Mouse (Mus musculus) lung, embryonic 14.5 days (tissue): ENCODE data around the gene Eif2b5. TPM values are rescaled to one million over a fixed set of nuclear protein-coding genes. Genes with fewer than 3 reads are reported as not detected.
"Not testable (repeated sequence)": the region's sequence is repeated elsewhere in the genome, so short reads cannot be mapped to it uniquely, and the experiment has no call there.

Source experiments
- ATAC-seq: fragments of 200-750 bp; cut with Nextera tagmentation; 2 replicates; pipeline ENCODE4 v1.8.0; 2017; ENCODE audit warnings: mild to moderate bottlenecking, moderate TSS enrichment, moderate library complexity; ENCODE audit not compliant: insufficient read depth
- DNase-seq: peaks from one replicate; pipeline ENCODE4 v3.0.0-alpha.2; 2015
- H3K27ac ChIP-seq: fragments of 300-500 bp; sonication (generic); 2 replicates; pipeline ENCODE4 v1.5.1; 2014; ENCODE audit warnings: low read depth, mild to moderate bottlenecking, moderate library complexity
- H3K27me3 ChIP-seq: fragments of 300-500 bp; sonication (generic); 2 replicates; pipeline ENCODE4 v1.6.1; 2014; ENCODE audit warnings: low read length, control low read depth; ENCODE audit not compliant: insufficient read depth
- H3K36me3 ChIP-seq: fragments of 300-500 bp; sonication (generic); 2 replicates; pipeline ENCODE4 v1.6.1; 2014; ENCODE audit warnings: control low read depth; ENCODE audit not compliant: insufficient read depth
- H3K4me1 ChIP-seq: fragments of 300-500 bp; sonication (generic); 2 replicates; pipeline ENCODE4 v1.6.1; 2014; ENCODE audit warnings: antibody characterized with exemption, control low read depth; ENCODE audit not compliant: insufficient read depth
- H3K4me2 ChIP-seq: fragments of 300-500 bp; sonication (generic); 2 replicates; pipeline ENCODE4 v1.6.1; 2014; ENCODE audit warnings: mild to moderate bottlenecking
- H3K4me3 ChIP-seq: fragments of 300-500 bp; sonication (generic); 2 replicates; pipeline ENCODE4 v1.5.1; 2014; ENCODE audit warnings: low read depth, low read length
- H3K9ac ChIP-seq: fragments of 300-500 bp; sonication (generic); 2 replicates; pipeline ENCODE4 v1.6.1; 2014
- H3K9me3 ChIP-seq: fragments of 300-500 bp; sonication (generic); 2 replicates; pipeline ENCODE4 v1.6.1; 2016; ENCODE audit warnings: low read depth, low read length, control low read depth
- CTCF ChIP-seq: IDR thresholded peaks from 2 replicates; pipeline ENCODE4 v1.5.1; 2016; ENCODE audit warnings: antibody characterized with exemption, low read depth
- WGBS: fragments of 180-500 bp; shearing (Covaris S2); extraction: QIAGEN DNeasy Blood & Tissue Kit; methylation state at CpG from one replicate; pipeline ENCODE4 v1.1.7; 2014; 5-methylcytosine and 5-hydroxymethylcytosine counted together
- polyA plus RNA-seq: library from polyadenylated mRNA; unstranded; fragments of >200 nt; fragmentation: Nextera tagmentation; extraction: Ambion mirVana; gene quantifications from 2 replicates; pipeline ENCODE4 v1.2.1, GENCODE M21; 2014

The Eif2b5 gene
- 111 and 112 TPM in 2 replicates for polyA plus RNA-seq

DNA sequence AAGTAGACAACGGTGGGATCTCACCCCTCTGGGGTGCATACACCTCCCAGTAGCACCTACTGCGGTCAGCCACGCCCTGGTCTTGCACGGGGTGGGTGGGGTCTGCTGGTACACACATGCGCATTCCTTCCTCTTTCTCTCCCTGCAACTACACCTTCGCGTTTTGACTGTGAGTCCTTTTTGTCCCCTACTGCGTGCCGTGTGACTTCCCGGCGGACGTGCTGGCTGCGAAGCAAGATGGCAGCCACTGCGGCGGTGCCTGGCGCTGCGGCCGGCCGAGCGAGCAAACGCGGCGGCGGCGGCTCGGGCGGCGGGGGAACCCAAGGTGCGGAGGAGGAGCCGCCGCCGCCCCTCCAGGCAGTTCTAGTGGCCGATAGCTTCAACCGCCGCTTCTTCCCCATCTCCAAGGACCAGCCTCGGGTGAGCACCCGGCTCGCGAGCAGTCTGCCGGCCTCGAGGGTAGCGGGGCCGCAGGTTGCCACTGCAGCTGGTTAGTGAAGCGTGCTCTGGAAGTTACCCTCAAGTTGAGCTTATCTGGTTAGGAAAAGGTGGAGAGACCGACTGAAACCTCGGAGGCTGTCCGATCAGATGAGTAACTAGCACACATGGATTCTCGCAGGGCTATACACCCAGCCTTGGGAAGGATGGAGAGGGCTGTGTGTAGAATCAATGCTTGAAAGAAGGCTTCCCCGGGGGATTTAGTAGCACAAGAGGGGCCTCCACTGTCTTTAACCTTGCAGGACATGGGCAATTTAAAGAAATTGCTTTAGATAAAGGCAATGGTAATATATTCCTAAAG lies at the start of gene Eif2b5:
Gene Eif2b5, plus strand, starts transcription at position 141 of the 799 bp plus-strand sequence.
- ATAC-seq (peak; percentile 96), DNase-seq (peak; percentile 95)
- 0 out of 2 replicates have a peak, but pooled peaks cover 3% of the 10 kb centered on the region for H3K4me1 ChIP-seq
- no peaks in the 10 kb centered on the region for H3K9me3 ChIP-seq
- peak within 1 kb of the TSS; percentile 77; the same call in 1 of the 2 replicates for H3K27ac ChIP-seq
- peak within 1 kb of the TSS; percentile 85 for H3K4me2 ChIP-seq
- under 1% methylated on average over 49 of the region's 49 CpGs for WGBS
- H3K9ac ChIP-seq = peak within 1 kb of the TSS; percentile 95
- H3K36me3 ChIP-seq = peaks cover 36% of the 10 kb centered on the region
- H3K27me3 ChIP-seq = no peaks in the 10 kb centered on the region
- H3K4me3 ChIP-seq = peak within 1 kb of the TSS; percentile 91
- no peak for TF ChIP-seq CTCF

DNA sequence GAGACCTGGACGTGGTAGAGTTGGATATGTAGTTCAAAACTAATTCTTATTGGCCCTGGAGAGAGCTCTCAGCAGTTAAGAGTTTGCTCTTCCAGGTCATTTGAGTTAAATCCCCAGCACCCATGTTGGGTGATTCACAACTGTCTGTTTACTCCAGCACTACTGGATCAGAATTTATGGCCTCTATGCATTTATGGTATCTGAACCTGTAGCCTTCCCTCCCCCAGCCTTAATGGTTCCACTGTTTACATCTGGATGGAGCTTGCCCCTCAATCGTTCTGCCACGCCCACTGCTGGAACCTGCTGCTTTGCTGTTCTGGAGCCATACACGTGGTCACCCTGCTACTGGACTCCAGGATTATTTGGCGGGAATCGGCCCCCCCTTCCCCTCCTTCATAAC lies 46.8 kb upstream of the Eif2b5 start:
- H3K4me3 ChIP-seq = no peak overlapping the region
- no peaks in the 10 kb centered on the region for H3K9me3 ChIP-seq
- no peak for TF ChIP-seq CTCF
- H3K4me1 ChIP-seq = no peaks in the 10 kb centered on the region
- H3K9ac ChIP-seq = no peak overlapping the region
- DNase-seq = no peak
- 63% methylated on average over 6 of the region's 6 CpGs for WGBS
- no peaks in the 10 kb centered on the region for H3K36me3 ChIP-seq
- no peak for ATAC-seq
- no peaks in the 10 kb centered on the region for H3K27me3 ChIP-seq
- no peak overlapping the region for H3K4me2 ChIP-seq
- no peak overlapping the region for H3K27ac ChIP-seq

DNA sequence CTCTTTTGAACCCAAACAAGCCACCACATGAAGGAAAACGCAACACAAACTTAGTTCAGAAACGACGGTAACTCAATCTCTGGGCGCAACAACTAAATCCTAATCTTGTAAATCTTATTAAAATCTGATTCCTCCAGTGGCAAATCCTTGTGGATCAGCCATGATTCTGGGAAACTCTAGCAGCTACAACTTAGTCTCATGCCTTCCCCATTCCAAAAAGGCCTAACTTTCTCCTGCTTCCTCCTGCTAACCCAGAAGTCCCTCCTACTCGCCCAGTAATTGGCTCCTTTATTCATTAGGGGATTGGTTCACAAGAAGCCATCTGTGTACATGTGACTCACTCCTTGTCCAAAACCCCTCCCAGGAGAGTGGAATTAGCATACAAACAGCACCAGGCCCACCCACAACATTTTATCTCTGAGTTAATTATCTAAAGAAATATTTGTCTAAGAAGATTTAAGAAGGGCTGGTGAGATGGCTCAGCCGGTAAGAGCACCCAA lies 44.4 kb upstream of the Eif2b5 start:
- Histone ChIP-seq H3K4me1 (no peaks in the 10 kb centered on the region), H3K27me3 (no peaks in the 10 kb centered on the region), H3K9me3 (no peaks in the 10 kb centered on the region), H3K4me3 (no peak overlapping the region), H3K4me2 (no peak overlapping the region), H3K36me3 (no peaks in the 10 kb centered on the region), H3K9ac (no peak overlapping the region), H3K27ac (no peak overlapping the region)
- no peak for TF ChIP-seq CTCF
- no peak for DNase-seq
- no peak for ATAC-seq
- 87% methylated on average over 6 of the region's 6 CpGs for WGBS

DNA sequence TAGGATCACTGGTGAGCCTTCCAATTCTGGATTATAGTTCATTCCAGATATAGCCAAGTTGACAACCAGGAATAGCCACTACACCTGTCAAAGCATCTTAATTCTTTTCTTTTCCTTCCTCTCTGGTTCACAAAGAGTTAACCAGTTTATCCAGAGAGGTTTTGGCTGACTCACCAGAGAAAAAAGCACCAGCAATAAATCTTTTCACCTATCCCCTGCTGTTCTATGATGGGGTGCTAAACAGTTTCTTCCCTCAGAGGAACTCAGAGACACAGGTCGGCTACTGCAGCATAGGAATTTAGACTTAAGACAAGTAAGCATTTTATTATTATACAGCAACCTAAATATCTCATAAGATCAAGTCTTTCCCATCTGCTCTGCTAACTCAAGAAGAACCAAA lies 42.5 kb upstream of the Eif2b5 start:
- Histone ChIP-seq H3K4me1 (no peaks in the 10 kb centered on the region), H3K36me3 (no peaks in the 10 kb centered on the region), H3K27ac (no peak overlapping the region), H3K9ac (no peak overlapping the region), H3K4me2 (no peak overlapping the region), H3K4me3 (no peak overlapping the region), H3K27me3 (no peaks in the 10 kb centered on the region), H3K9me3 (no peaks in the 10 kb centered on the region)
- ATAC-seq = no peak
- no peak for TF ChIP-seq CTCF
- WGBS = 16% methylated on average over 1 of the region's 1 CpGs
- DNase-seq = no peak

DNA sequence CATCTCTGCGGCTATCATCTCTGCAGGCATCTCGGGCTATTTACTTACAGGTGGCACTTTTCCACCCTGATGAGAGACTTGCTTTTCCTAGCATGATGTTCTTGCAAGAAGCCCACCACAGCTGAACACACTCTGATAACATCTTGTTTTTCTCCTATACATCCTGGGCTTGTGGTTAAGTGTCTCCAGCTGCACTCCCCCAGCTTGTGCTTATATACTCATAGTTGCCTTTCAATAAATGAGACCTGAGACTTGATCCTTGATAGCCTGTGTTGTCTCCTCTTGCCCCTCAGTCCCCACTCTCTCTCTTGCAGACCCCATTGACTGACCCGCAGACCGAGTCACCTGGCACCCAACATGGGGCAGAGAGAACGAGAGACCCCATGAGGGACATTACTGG lies 39.9 kb upstream of the Eif2b5 start:
- not testable (repeated sequence) for H3K4me2 ChIP-seq, H3K36me3 ChIP-seq, H3K27ac ChIP-seq, ATAC-seq, DNase-seq, H3K27me3 ChIP-seq, H3K4me1 ChIP-seq, H3K9me3 ChIP-seq, H3K9ac ChIP-seq, H3K4me3 ChIP-seq
- 87% methylated on average over 5 of the region's 5 CpGs for WGBS

DNA sequence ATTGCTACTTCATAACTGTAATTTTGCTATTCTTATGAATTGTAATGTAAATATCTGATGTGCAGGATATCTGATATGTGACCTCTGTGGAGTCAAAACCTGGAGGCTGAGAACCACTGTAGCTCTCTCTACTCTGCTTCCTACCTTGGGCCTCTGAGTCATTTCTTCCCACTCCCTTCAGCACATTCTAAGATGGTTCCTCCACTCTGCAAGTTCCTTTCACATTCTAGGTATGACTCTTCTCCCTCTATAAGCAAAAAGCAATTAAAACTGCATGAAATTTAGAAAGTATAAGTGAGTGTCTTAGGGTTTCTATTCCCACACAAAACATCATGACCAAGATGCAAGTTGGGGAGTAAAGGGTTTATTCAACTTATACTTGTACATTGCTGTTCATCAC lies 33.9 kb upstream of the Eif2b5 start:
- Histone ChIP-seq H3K9me3 (no peaks in the 10 kb centered on the region), H3K4me2 (no peak overlapping the region), H3K4me1 (no peaks in the 10 kb centered on the region), H3K4me3 (no peak overlapping the region), H3K9ac (no peak overlapping the region), H3K27me3 (no peaks in the 10 kb centered on the region), H3K36me3 (no peaks in the 10 kb centered on the region), H3K27ac (no peak overlapping the region)
- no peak for TF ChIP-seq CTCF
- DNase-seq (no peak), ATAC-seq (no peak)

DNA sequence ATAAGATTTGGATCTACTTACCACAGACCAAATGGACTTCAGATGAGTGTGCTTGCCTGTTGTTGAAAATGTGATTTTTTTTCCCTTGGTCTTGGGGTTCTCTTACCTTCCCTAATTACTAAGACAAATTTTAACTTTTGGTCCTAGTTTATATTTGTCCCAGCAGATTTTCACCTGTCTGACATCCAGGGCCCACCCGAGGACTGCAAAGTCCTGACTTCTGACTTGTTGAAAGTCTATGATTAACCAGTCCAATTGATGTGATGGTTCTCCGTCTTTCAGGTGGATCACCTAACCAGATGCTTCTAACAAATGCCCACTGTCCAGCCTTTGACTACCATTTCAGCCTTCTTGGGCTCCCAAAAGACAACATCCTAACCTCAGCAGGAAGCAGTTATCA lies 27.6 kb upstream of the Eif2b5 start:
- H3K9ac ChIP-seq = no peak overlapping the region
- no peak for ATAC-seq
- no peak for TF ChIP-seq CTCF
- H3K36me3 ChIP-seq = no peaks in the 10 kb centered on the region
- no peaks in the 10 kb centered on the region for H3K9me3 ChIP-seq
- H3K27ac ChIP-seq = no peak overlapping the region
- 87% methylated on average over 2 of the region's 2 CpGs for WGBS
- H3K4me3 ChIP-seq = no peak overlapping the region
- H3K4me1 ChIP-seq = no peaks in the 10 kb centered on the region
- DNase-seq = no peak
- H3K4me2 ChIP-seq = no peak overlapping the region
- no peaks in the 10 kb centered on the region for H3K27me3 ChIP-seq
